Comparison of ENCODE assay signal across 33 mouse cellular contexts in the genomic region with DNA sequence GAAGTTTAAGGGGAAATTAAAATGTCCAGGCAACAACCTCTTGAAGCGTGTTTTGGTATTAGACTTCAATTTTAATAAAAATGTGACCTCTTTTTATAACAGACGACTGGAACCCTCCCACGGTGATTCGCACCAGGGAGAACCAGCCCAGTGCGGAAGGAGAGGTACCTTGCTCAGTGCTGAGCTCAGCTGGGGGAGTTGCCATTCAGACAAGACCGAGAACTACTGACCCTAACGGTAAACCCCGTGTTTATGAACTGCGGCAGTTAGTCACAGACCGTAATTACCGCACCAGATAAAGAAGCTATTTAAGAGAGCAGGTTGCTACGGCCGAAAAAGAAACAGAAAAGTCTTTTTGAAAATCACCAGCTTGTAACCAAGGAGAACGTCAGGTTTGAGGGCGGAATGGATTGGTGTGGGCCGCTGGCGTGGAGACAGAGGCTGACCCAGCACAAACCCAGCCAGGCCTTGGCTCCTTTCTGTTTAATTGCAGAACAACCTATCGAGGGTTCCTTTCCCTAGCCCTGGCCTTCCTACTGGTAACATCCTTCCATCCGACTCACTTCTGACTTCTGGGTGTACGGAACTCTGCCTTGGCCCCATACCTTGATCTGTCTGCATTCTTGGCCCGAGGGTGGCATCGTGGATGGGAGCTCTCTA. TPM values are rescaled to one million over a fixed set of nuclear protein-coding genes. Genes with fewer than 3 reads are reported as not detected.
DNase-seq lines count a peak whose midpoint lies in the region; ATAC-seq and TF ChIP-seq lines count a peak whose summit lies in the region.
"Had no signal": no experiment of that assay in that cellular context is flagged by ENCODE, and none has a peak within 500 bp of the region (broad histone marks: within the 10 kb centered on the region; RNA-seq: fewer than 3 reads in every experiment).

No protein-coding gene starts in this region.

- peak; percentile 87 for ATAC-seq in kidney, embryonic 15.5 days (replicated peaks; ENCODE audit: low FRiP score)
- ATAC-seq in neural tube, embryonic 14.5 days (ENCODE audit: low read depth) = peak; percentile 70; the same call in 1 of the 2 replicates
- ATAC-seq in stomach, postnatal 0 days (ENCODE audit: low FRiP score, low TSS enrichment) = no peak
- ATAC-seq: activated CD4-positive, CD25-positive, alpha-beta regulatory T cell, adult 4 months; inflammation-experienced regulatory T-cells, adult 6 months had no signal

- H3K4me3 ChIP-seq in kidney, embryonic 15.5 days (replicated peaks) = no peak overlapping the region
- H3K4me3 ChIP-seq in neural tube, embryonic 14.5 days (ENCODE audit: low read depth, low read length) = no peak overlapping the region
- no peak overlapping the region for H3K4me3 ChIP-seq in stomach, postnatal 0 days (ENCODE audit: low read depth, low read length)
- H3K4me3 ChIP-seq: embryonic facial prominence, embryonic 13.5 days; erythroblast, embryonic 14.5 days; forebrain, embryonic 12.5 days; heart, adult 2 months; heart, embryonic 13.5 days; hindbrain, embryonic 12.5 days; limb, embryonic 15.5 days; midbrain, embryonic 12.5 days; neural tube, embryonic 12.5 days had no signal

- H3K36me3 ChIP-seq in kidney, embryonic 15.5 days = peaks cover 35% of the 10 kb centered on the region
- no peaks in the 10 kb centered on the region for H3K36me3 ChIP-seq in neural tube, embryonic 14.5 days (ENCODE audit: control insufficient read depth, insufficient read depth, low read length)
- no peaks in the 10 kb centered on the region for H3K36me3 ChIP-seq in stomach, postnatal 0 days (ENCODE audit: control insufficient read depth, insufficient read depth, low read length)
- H3K36me3 ChIP-seq: embryonic facial prominence, embryonic 13.5 days; forebrain, embryonic 12.5 days; heart, embryonic 13.5 days; hindbrain, embryonic 12.5 days; limb, embryonic 15.5 days; midbrain, embryonic 12.5 days; neural tube, embryonic 12.5 days had no signal

- H3K9ac ChIP-seq in kidney, embryonic 15.5 days = no peak overlapping the region
- no peak overlapping the region for H3K9ac ChIP-seq in neural tube, embryonic 14.5 days (replicated peaks; ENCODE audit: low read depth, low read length)
- no peak overlapping the region for H3K9ac ChIP-seq in stomach, postnatal 0 days (ENCODE audit: low read length)
- H3K9ac ChIP-seq: embryonic facial prominence, embryonic 13.5 days; forebrain, embryonic 12.5 days; heart, embryonic 13.5 days; hindbrain, embryonic 12.5 days; limb, embryonic 15.5 days; liver, embryonic 14.5 days; lung, embryonic 14.5 days; midbrain, embryonic 12.5 days; neural tube, embryonic 12.5 days had no signal

- DNase-seq in kidney, adult 11 months = no peak
- DNase-seq in neural tube, embryonic 10.5 days (ENCODE audit: extremely low spot score, low spot score) = no peak
- DNase-seq in brain, adult 2 months (ENCODE audit: low read depth, low spot score) = peak; percentile 7
- peak; percentile 19 for DNase-seq in stomach, postnatal 0 days (ENCODE audit: low spot score)
- DNase-seq in yolk sac, embryonic 10.5 days (ENCODE audit: low spot score) = no peak
- DNase-seq: adrenal gland, postnatal 10 days; B cell, adult 2 months; cerebellum, adult 8-10 months; cerebellum, postnatal 36 days; embryo, embryonic 11 days; gastrocnemius, postnatal 25 days; heart, adult 2 months; heart, postnatal 14 days; layer of hippocampus, postnatal 36 days; left cerebral cortex, postnatal 4 days; lung, embryonic 14.5 days had no signal

- H3K27me3 ChIP-seq in kidney, embryonic 15.5 days = no peaks in the 10 kb centered on the region
- H3K27me3 ChIP-seq in neural tube, embryonic 14.5 days (ENCODE audit: control insufficient read depth, insufficient read depth, low read length) = no peaks in the 10 kb centered on the region
- no peaks in the 10 kb centered on the region for H3K27me3 ChIP-seq in stomach, postnatal 0 days (ENCODE audit: control insufficient read depth, insufficient read depth, low read length)
- H3K27me3 ChIP-seq: CH12.LX; embryonic facial prominence, embryonic 13.5 days; forebrain, embryonic 12.5 days; heart, embryonic 13.5 days; hindbrain, embryonic 12.5 days; limb, embryonic 15.5 days; midbrain, embryonic 12.5 days had no signal

- peak overlapping the region; percentile 66 for H3K27ac ChIP-seq in kidney, embryonic 15.5 days
- no peak overlapping the region for H3K27ac ChIP-seq in neural tube, embryonic 14.5 days (ENCODE audit: low read depth, low read length)
- H3K27ac ChIP-seq in stomach, postnatal 0 days (replicated peaks) = no peak overlapping the region
- H3K27ac ChIP-seq: embryonic facial prominence, embryonic 13.5 days; forebrain, embryonic 12.5 days; heart, adult 2 months; heart, embryonic 13.5 days; hindbrain, embryonic 12.5 days; limb, embryonic 15.5 days; liver, embryonic 14.5 days; midbrain, embryonic 12.5 days; neural tube, embryonic 12.5 days had no signal

- TF ChIP-seq EP300 in stomach, postnatal 0 days (optimal IDR thresholded peaks at IDR 0.05) = no peak

- no peaks in the 10 kb centered on the region for H3K9me3 ChIP-seq in kidney, embryonic 15.5 days (replicated peaks)
- no peaks in the 10 kb centered on the region for H3K9me3 ChIP-seq in neural tube, embryonic 14.5 days (ENCODE audit: control insufficient read depth, low read length)
- H3K9me3 ChIP-seq in stomach, postnatal 0 days (ENCODE audit: control insufficient read depth, low read length) = no peaks in the 10 kb centered on the region
- H3K9me3 ChIP-seq: embryonic facial prominence, embryonic 13.5 days; forebrain, embryonic 12.5 days; heart, embryonic 13.5 days; hindbrain, embryonic 12.5 days; limb, embryonic 15.5 days; midbrain, embryonic 12.5 days; neural tube, embryonic 12.5 days had no signal

- H3K4me2 ChIP-seq in kidney, embryonic 15.5 days = no peak overlapping the region
- H3K4me2 ChIP-seq in neural tube, embryonic 14.5 days (ENCODE audit: low read depth, low read length) = no peak overlapping the region
- no peak overlapping the region for H3K4me2 ChIP-seq in stomach, postnatal 0 days (replicated peaks; ENCODE audit: low read depth)
- H3K4me2 ChIP-seq: embryonic facial prominence, embryonic 13.5 days; forebrain, embryonic 12.5 days; heart, embryonic 13.5 days; hindbrain, embryonic 12.5 days; limb, embryonic 15.5 days; lung, embryonic 14.5 days; midbrain, embryonic 12.5 days; neural tube, embryonic 12.5 days had no signal

- H3K4me1 ChIP-seq in kidney, embryonic 15.5 days = peaks cover 21% of the 10 kb centered on the region
- H3K4me1 ChIP-seq in neural tube, embryonic 14.5 days (ENCODE audit: control insufficient read depth, insufficient read depth, low read length) = no peaks in the 10 kb centered on the region
- H3K4me1 ChIP-seq in stomach, postnatal 0 days (replicated peaks; ENCODE audit: control insufficient read depth, insufficient read depth) = no peaks in the 10 kb centered on the region
- H3K4me1 ChIP-seq: embryonic facial prominence, embryonic 13.5 days; hindbrain, embryonic 12.5 days; limb, embryonic 15.5 days; neural tube, embryonic 12.5 days had no signal

- 55% methylated on average over 22 of the region's 22 CpGs for WGBS in kidney, embryonic 15.5 days
- 54% methylated on average over 22 of the region's 22 CpGs for WGBS in neural tube, embryonic 14.5 days
- WGBS in stomach, postnatal 0 days = 88% methylated on average over 22 of the region's 22 CpGs

- TF ChIP-seq CTCF in stomach, postnatal 0 days (IDR thresholded peaks at IDR 0.05; ENCODE audit: low read depth) = no peak

RNA-seq across cellular contexts. Expression of a gene that starts 5.6 kb away (rescaled TPM):
- polyA plus RNA-seq in kidney, embryonic 15.5 days (2015; fragmentation: Nextera tagmentation; extraction: Ambion mirVana) = not detected in 2 replicates
- polyA plus RNA-seq in neural tube, embryonic 14.5 days (2014; fragmentation: Nextera tagmentation; extraction: Ambion mirVana) = not detected in 2 replicates
- polyA plus RNA-seq in stomach, postnatal 0 days (2015; fragmentation: Nextera tagmentation; extraction: Ambion mirVana) = not detected in 2 replicates
- polyA plus RNA-seq: activated CD4-positive, CD25-positive, alpha-beta regulatory T cell, adult 4 months; embryonic facial prominence, embryonic 13.5 days; erythroblast, embryonic 14.5 days; forebrain, embryonic 12.5 days; heart, adult 2 months; heart, embryonic 13.5 days; hindbrain, embryonic 12.5 days; inflammation-experienced regulatory T-cells, adult 6 months; limb, embryonic 15.5 days; liver, embryonic 14.5 days; lung, embryonic 14.5 days; midbrain, embryonic 12.5 days; neural tube, embryonic 12.5 days; small intestine, adult 2 months; stomach, embryonic 16.5 days; urinary bladder, adult 2 months had no signal

RNA-seq across cellular contexts. Expression of a gene that starts 28.9 kb away (rescaled TPM):
- 126 and 130 TPM in 2 replicates for polyA plus RNA-seq in kidney, embryonic 15.5 days (2015; fragmentation: Nextera tagmentation; extraction: Ambion mirVana)
- 2.2 TPM in 2 replicates for polyA plus RNA-seq in neural tube, embryonic 14.5 days (2014; fragmentation: Nextera tagmentation; extraction: Ambion mirVana)
- polyA plus RNA-seq in stomach, postnatal 0 days (2015; fragmentation: Nextera tagmentation; extraction: Ambion mirVana) = 3.6 and 5.0 TPM in 2 replicates
- polyA plus RNA-seq: activated CD4-positive, CD25-positive, alpha-beta regulatory T cell, adult 4 months; erythroblast, embryonic 14.5 days; forebrain, embryonic 12.5 days; inflammation-experienced regulatory T-cells, adult 6 months had no signal

Comparison
In these comparisons a context has a peak if more than half of its experiments do, and no peak if none do; other contexts are left out.
1. DNase-seq: peak in brain, adult 2 months (single experiment) and stomach, postnatal 0 days (single experiment); none in kidney, adult 11 months (single experiment), neural tube, embryonic 10.5 days (single experiment) and yolk sac, embryonic 10.5 days (single experiment).
2. RNA of a gene that starts 28.9 kb away (polyA plus RNA-seq): 126 to 130 TPM in kidney, embryonic 15.5 days; 3.6 to 5.0 TPM in stomach, postnatal 0 days and 2.2 TPM in neural tube, embryonic 14.5 days; every median in the first group is over 10 times any median in the second.